13 mouse cellular contexts compared by ENCODE assay signal in genomic region chr12:113484971-113485485, GRCm38 (mm10). TPM values are rescaled to one million over a fixed set of nuclear protein-coding genes. Genes with fewer than 3 reads are reported as not detected.
A peak's percentile ranks its signal among the peaks of the same experiment; 100 is the strongest.
DNase-seq lines count a peak whose midpoint lies in the region; ATAC-seq and TF ChIP-seq lines count a peak whose summit lies in the region.
"Had no signal": no experiment of that assay in that cellular context is flagged by ENCODE, and none has a peak within 500 bp of the region (broad histone marks: within the 10 kb centered on the region; RNA-seq: fewer than 3 reads in every experiment).

No protein-coding gene starts in this region.

- no peak overlapping the region for H3K27ac ChIP-seq in left cerebral cortex, adult 2 months
- H3K27ac ChIP-seq: limb, embryonic 10.5 days; macrophage had no signal

- no peaks in the 10 kb centered on the region for H3K27me3 ChIP-seq in Patski

- ATAC-seq in Patski: no peak
- no peak for ATAC-seq in erythroblast, adult 5-6 weeks (replicated peaks; ENCODE audit: low FRiP score, poor library complexity, severe bottlenecking)

- no peak overlapping the region for H3K4me3 ChIP-seq in left cerebral cortex, adult 2 months
- H3K4me3 ChIP-seq: limb, embryonic 10.5 days had no signal

- TF ChIP-seq CTCF in left cerebral cortex, adult 2 months (IDR thresholded peaks at IDR 0.05): peak; percentile 43
- peak; percentile 52 for TF ChIP-seq CTCF in Patski (IDR thresholded peaks at IDR 0.05)

- intact Hi-C loops in left cerebral cortex, adult 2 months (cut with DNase I): no loop called here
- intact Hi-C loops in left cerebral cortex, postnatal 25 days (cut with DNase I): loop anchor here (5.0 kb wide), 1 partner anchor 263 kb away; no protein-coding TSS in a partner anchor

- DNase-seq in left cerebral cortex, adult 2 months (ENCODE audit: extremely low spot score in 1 of 2, low spot score in 2 of 2): no peak
- no peak for DNase-seq in left cerebral cortex, postnatal 25 days (ENCODE audit: low spot score in 2 of 2)
- peak; percentile 75 for DNase-seq in CD4-positive, CD25-positive, alpha-beta regulatory T cell, adult 2 months (ENCODE audit: low read depth, low spot score)
- DNase-seq in Patski (ENCODE audit: low read depth, low spot score): no peak
- peak; percentile 1 for DNase-seq in retina, embryonic 14.5 days (ENCODE audit: low spot score)
- no peak for DNase-seq in cerebellum, adult 9-10 months
- DNase-seq: cerebellum, postnatal 14 days; heart, postnatal 36 days; kidney, postnatal 4 days had no signal

- in situ Hi-C loops in Patski (cut with MboI; ENCODE audit: low pct_unique_long_range_greater_than_20kb): loop anchor here (5.0 kb wide), 1 partner anchor 263 kb away; no protein-coding TSS in a partner anchor

- POLR2A ChIA-PET in Patski (lab: Charles Lee): no interaction called here

- CTCF ChIA-PET in Patski (lab: Charles Lee): interaction anchor here (1.4 kb wide), 1 partner anchor 262 kb away, joined by 10 read pairs; no protein-coding TSS in a partner anchor

RNA-seq across cellular contexts. Expression of gene Adam6b, which starts 4.3 kb away (rescaled TPM):
- total RNA-seq in left cerebral cortex, adult 2 months (2021): not detected
- not detected for total RNA-seq in left cerebral cortex, postnatal 25 days (2021)
- not detected for polyA plus RNA-seq in Patski (2021)
- total RNA-seq in erythroblast, adult 5-6 weeks (2015; ENCODE audit: low replicate concordance): not detected in 2 replicates
- not detected in 2 replicates for total RNA-seq in erythroblast, adult 5-6 weeks (2017; ENCODE audit: low replicate concordance)
- total RNA-seq: heart, postnatal 36 days had no signal
- polyA plus RNA-seq: limb, embryonic 10.5 days; macrophage; neural tube, embryonic 11.5 days had no signal

RNA-seq across cellular contexts. Expression of gene Adam6a, which starts 58.7 kb away (rescaled TPM):
- not detected for total RNA-seq in left cerebral cortex, adult 2 months (2021)
- not detected for total RNA-seq in left cerebral cortex, postnatal 25 days (2021)
- not detected for polyA plus RNA-seq in Patski (2021)
- not detected in 2 replicates for total RNA-seq in erythroblast, adult 5-6 weeks (2015; ENCODE audit: low replicate concordance)
- not detected in 2 replicates for total RNA-seq in erythroblast, adult 5-6 weeks (2017; ENCODE audit: low replicate concordance)
- total RNA-seq: heart, postnatal 36 days had no signal
- polyA plus RNA-seq: limb, embryonic 10.5 days; macrophage; neural tube, embryonic 11.5 days had no signal

Comparison
In these comparisons a context has a peak if more than half of its experiments do, and no peak if none do; other contexts are left out.
1. DNase-seq: peak in CD4-positive, CD25-positive, alpha-beta regulatory T cell, adult 2 months (single experiment) and retina, embryonic 14.5 days (single experiment); none in left cerebral cortex, adult 2 months (0 of 2), left cerebral cortex, postnatal 25 days (0 of 2), Patski (single experiment) and cerebellum, adult 9-10 months (single experiment).